Comparison of ENCODE assay signal across 20 mouse cellular contexts in genomic region chr3:154551035-154551411, GRCm38 (mm10). TPM values are rescaled to one million over a fixed set of nuclear protein-coding genes. Genes with fewer than 3 reads are reported as not detected.
DNase-seq lines count a peak whose midpoint lies in the region; ATAC-seq and TF ChIP-seq lines count a peak whose summit lies in the region.
"Had no signal": no experiment of that assay in that cellular context is flagged by ENCODE, and none has a peak within 500 bp of the region (broad histone marks: within the 10 kb centered on the region; RNA-seq: fewer than 3 reads in every experiment).

No protein-coding gene starts in this region.

- no peaks in the 10 kb centered on the region for H3K36me3 ChIP-seq in midbrain, embryonic 11.5 days (ENCODE audit: control insufficient read depth, insufficient read depth, low read length)
- no peaks in the 10 kb centered on the region for H3K36me3 ChIP-seq in midbrain, postnatal 0 days (ENCODE audit: insufficient read depth, low read length)
- no peaks in the 10 kb centered on the region for H3K36me3 ChIP-seq in embryonic facial prominence, embryonic 13.5 days
- H3K36me3 ChIP-seq in forebrain, embryonic 16.5 days (ENCODE audit: control insufficient read depth, insufficient read depth), result no peaks in the 10 kb centered on the region
- H3K36me3 ChIP-seq in midbrain, embryonic 13.5 days, result no peaks in the 10 kb centered on the region
- H3K36me3 ChIP-seq: heart, embryonic 12.5 days; liver, embryonic 13.5 days; neural tube, embryonic 12.5 days; stomach, embryonic 15.5 days had no signal

- H3K4me1 ChIP-seq in midbrain, embryonic 11.5 days (ENCODE audit: control insufficient read depth, insufficient read depth, low read length), result peaks cover 18% of the 10 kb centered on the region
- H3K4me1 ChIP-seq in midbrain, postnatal 0 days (ENCODE audit: insufficient read depth, low read length), result no peaks in the 10 kb centered on the region
- peaks cover 35% of the 10 kb centered on the region for H3K4me1 ChIP-seq in embryonic facial prominence, embryonic 13.5 days
- H3K4me1 ChIP-seq in forebrain, embryonic 16.5 days (replicated peaks; ENCODE audit: control insufficient read depth, insufficient read depth, low read length), result peaks cover 18% of the 10 kb centered on the region
- peaks cover 39% of the 10 kb centered on the region for H3K4me1 ChIP-seq in midbrain, embryonic 13.5 days (replicated peaks)
- H3K4me1 ChIP-seq: liver, embryonic 13.5 days had no signal

- no peak overlapping the region for H3K4me2 ChIP-seq in midbrain, embryonic 11.5 days
- no peak overlapping the region for H3K4me2 ChIP-seq in midbrain, postnatal 0 days (ENCODE audit: low read depth, low read length, poor library complexity, severe bottlenecking)
- H3K4me2 ChIP-seq in embryonic facial prominence, embryonic 13.5 days, result peak overlapping the region; percentile 38; the same call in 1 of the 2 replicates
- H3K4me2 ChIP-seq in forebrain, embryonic 16.5 days (ENCODE audit: low read length), result no peak overlapping the region
- peak overlapping the region; percentile 4; the same call in 1 of the 2 replicates for H3K4me2 ChIP-seq in midbrain, embryonic 13.5 days (replicated peaks)
- H3K4me2 ChIP-seq: heart, embryonic 12.5 days; liver, embryonic 13.5 days; neural tube, embryonic 12.5 days; stomach, embryonic 15.5 days had no signal

- 37% methylated on average over 5 of the region's 5 CpGs for WGBS in midbrain, embryonic 11.5 days
- 23% methylated on average over 5 of the region's 5 CpGs for WGBS in midbrain, postnatal 0 days
- 7% methylated on average over 5 of the region's 5 CpGs for WGBS in embryonic facial prominence, embryonic 13.5 days
- WGBS in forebrain, embryonic 16.5 days, result 8% methylated on average over 5 of the region's 5 CpGs
- 30% methylated on average over 5 of the region's 5 CpGs for WGBS in midbrain, embryonic 13.5 days

- peak; percentile 81 for DNase-seq in midbrain, embryonic 11.5 days (ENCODE audit: low spot score, missing footprints)
- DNase-seq in midbrain, postnatal 0 days (ENCODE audit: low spot score), result no peak
- DNase-seq in ovary, adult 18-20 months (ENCODE audit: low spot score), result no peak
- DNase-seq in adrenal gland, adult 8-10 months, result no peak
- DNase-seq: adrenal gland, postnatal 14 days; cerebellum, adult 9-11 months; gastrocnemius, postnatal 14 days; heart, postnatal 4 days; kidney, adult 11 months; kidney, postnatal 25 days; liver, embryonic 13.5 days; spleen, adult 18-20 months; thymus, postnatal 14 days had no signal

- H3K9ac ChIP-seq in midbrain, embryonic 11.5 days (ENCODE audit: low read length), result no peak overlapping the region
- H3K9ac ChIP-seq in midbrain, postnatal 0 days (replicated peaks; ENCODE audit: low read length, poor library complexity, severe bottlenecking), result no peak overlapping the region
- H3K9ac ChIP-seq in embryonic facial prominence, embryonic 13.5 days, result no peak overlapping the region
- H3K9ac ChIP-seq in forebrain, embryonic 16.5 days (replicated peaks; ENCODE audit: low read depth, low read length), result no peak overlapping the region
- no peak overlapping the region for H3K9ac ChIP-seq in midbrain, embryonic 13.5 days (replicated peaks)
- H3K9ac ChIP-seq: heart, embryonic 12.5 days; liver, embryonic 13.5 days; neural tube, embryonic 12.5 days; stomach, embryonic 15.5 days had no signal

- no peaks in the 10 kb centered on the region for H3K9me3 ChIP-seq in midbrain, embryonic 11.5 days (ENCODE audit: control insufficient read depth, low read length)
- H3K9me3 ChIP-seq in midbrain, postnatal 0 days (ENCODE audit: low read length), result no peaks in the 10 kb centered on the region
- H3K9me3 ChIP-seq in embryonic facial prominence, embryonic 13.5 days, result no peaks in the 10 kb centered on the region
- H3K9me3 ChIP-seq in forebrain, embryonic 16.5 days (ENCODE audit: control insufficient read depth, low read length), result no peaks in the 10 kb centered on the region
- H3K9me3 ChIP-seq in midbrain, embryonic 13.5 days, result no peaks in the 10 kb centered on the region
- H3K9me3 ChIP-seq: heart, embryonic 12.5 days; liver, embryonic 13.5 days; neural tube, embryonic 12.5 days; stomach, embryonic 15.5 days had no signal

- no peak for TF ChIP-seq CTCF in midbrain, postnatal 0 days (IDR thresholded peaks at IDR 0.05)

- ATAC-seq in midbrain, embryonic 11.5 days (ENCODE audit: low FRiP score), result peak; percentile 73
- ATAC-seq in midbrain, postnatal 0 days (ENCODE audit: low FRiP score), result no peak
- peak; percentile 52; the same call in 1 of the 2 replicates for ATAC-seq in embryonic facial prominence, embryonic 13.5 days (ENCODE audit: insufficient number of reproducible peaks, insufficient read depth, low FRiP score, low TSS enrichment, low read depth)
- ATAC-seq in forebrain, embryonic 16.5 days, result peak; percentile 23; the same call in 1 of the 2 replicates
- peak; percentile 86 for ATAC-seq in midbrain, embryonic 13.5 days
- ATAC-seq: CD4-positive, CD25-positive, alpha-beta regulatory T cell, adult 4 months had no signal

- no peak overlapping the region for H3K4me3 ChIP-seq in midbrain, embryonic 11.5 days (ENCODE audit: low read depth, low read length)
- H3K4me3 ChIP-seq in midbrain, postnatal 0 days (ENCODE audit: low read depth, low read length), result no peak overlapping the region
- no peak overlapping the region for H3K4me3 ChIP-seq in embryonic facial prominence, embryonic 13.5 days
- H3K4me3 ChIP-seq in forebrain, embryonic 16.5 days (replicated peaks; ENCODE audit: low read length), result no peak overlapping the region
- H3K4me3 ChIP-seq in midbrain, embryonic 13.5 days (replicated peaks), result no peak overlapping the region
- H3K4me3 ChIP-seq: heart, embryonic 12.5 days; liver, embryonic 13.5 days; neural tube, embryonic 12.5 days; stomach, embryonic 15.5 days had no signal

- no peak overlapping the region for H3K27ac ChIP-seq in midbrain, embryonic 11.5 days (ENCODE audit: low read depth, low read length)
- H3K27ac ChIP-seq in midbrain, postnatal 0 days (ENCODE audit: low read depth, low read length), result no peak overlapping the region
- peak overlapping the region; percentile 19; the same call in 1 of the 2 replicates for H3K27ac ChIP-seq in embryonic facial prominence, embryonic 13.5 days
- H3K27ac ChIP-seq in forebrain, embryonic 16.5 days (ENCODE audit: low read length), result 0 out of 2 replicates have a peak overlapping the region, but pooled peaks have one; percentile 9
- H3K27ac ChIP-seq in midbrain, embryonic 13.5 days, result no peak overlapping the region
- H3K27ac ChIP-seq: liver, embryonic 13.5 days; neural tube, embryonic 12.5 days; stomach, embryonic 15.5 days had no signal

- H3K27me3 ChIP-seq in midbrain, embryonic 11.5 days (ENCODE audit: control insufficient read depth, insufficient read depth, low read length), result peaks cover 3% of the 10 kb centered on the region; the same call in 1 of the 2 replicates
- 0 out of 2 replicates have a peak, but pooled peaks cover 4% of the 10 kb centered on the region for H3K27me3 ChIP-seq in midbrain, postnatal 0 days (ENCODE audit: insufficient read depth, low read length)
- peaks cover 27% of the 10 kb centered on the region; the same call in 1 of the 2 replicates for H3K27me3 ChIP-seq in embryonic facial prominence, embryonic 13.5 days
- no peaks in the 10 kb centered on the region for H3K27me3 ChIP-seq in forebrain, embryonic 16.5 days (replicated peaks; ENCODE audit: control insufficient read depth, insufficient read depth, low read length)
- peaks cover 52% of the 10 kb centered on the region for H3K27me3 ChIP-seq in midbrain, embryonic 13.5 days

RNA-seq across cellular contexts. Expression of gene Cryz, which starts 45.5 kb away (rescaled TPM):
- 18.6 and 21.2 TPM in 2 replicates for polyA plus RNA-seq in midbrain, embryonic 11.5 days (2014; fragmentation: Nextera tagmentation; extraction: Ambion mirVana)
- 12.0 and 12.6 TPM in 2 replicates for total RNA-seq in midbrain, postnatal 0 days (2014; rRNA removed)
- 12.3 and 13.9 TPM in 2 replicates for polyA plus RNA-seq in midbrain, postnatal 0 days (2015; fragmentation: Nextera tagmentation; extraction: Ambion mirVana)
- polyA plus RNA-seq in embryonic facial prominence, embryonic 13.5 days (2015; fragmentation: Nextera tagmentation; extraction: Ambion mirVana), result 22.4 and 23.7 TPM in 2 replicates
- 9.2 and 12.3 TPM in 2 replicates for polyA plus RNA-seq in forebrain, embryonic 16.5 days (2015; fragmentation: Nextera tagmentation; extraction: Ambion mirVana)
- polyA plus RNA-seq in midbrain, embryonic 13.5 days (2015; fragmentation: Nextera tagmentation; extraction: Ambion mirVana), result 12.5 and 13.4 TPM in 2 replicates
- total RNA-seq in adrenal gland, adult 8-10 months (2022), result 10 to 100 TPM; 17.3 to 24.8 (median 22.5) TPM

RNA-seq across cellular contexts. Expression of gene Tyw3, which starts 45.9 kb away (rescaled TPM):
- polyA plus RNA-seq in midbrain, embryonic 11.5 days (2014; fragmentation: Nextera tagmentation; extraction: Ambion mirVana), result 18.4 and 19.0 TPM in 2 replicates
- 6.3 and 10.2 TPM in 2 replicates for total RNA-seq in midbrain, postnatal 0 days (2014; rRNA removed)
- 9.9 and 10.7 TPM in 2 replicates for polyA plus RNA-seq in midbrain, postnatal 0 days (2015; fragmentation: Nextera tagmentation; extraction: Ambion mirVana)
- 16.7 and 19.8 TPM in 2 replicates for polyA plus RNA-seq in embryonic facial prominence, embryonic 13.5 days (2015; fragmentation: Nextera tagmentation; extraction: Ambion mirVana)
- polyA plus RNA-seq in forebrain, embryonic 16.5 days (2015; fragmentation: Nextera tagmentation; extraction: Ambion mirVana), result 14.5 and 14.6 TPM in 2 replicates
- 11.3 and 14.5 TPM in 2 replicates for polyA plus RNA-seq in midbrain, embryonic 13.5 days (2015; fragmentation: Nextera tagmentation; extraction: Ambion mirVana)
- total RNA-seq in adrenal gland, adult 8-10 months (2022), result 10 to 100 TPM in 1 of 4 experiments, 1 to 10 TPM in 3; 3.9 to 10.4 (median 5.6) TPM

Comparison
In these comparisons a context has a peak if more than half of its experiments do, and no peak if none do; other contexts are left out.
1. H3K4me2 ChIP-seq: peak in embryonic facial prominence, embryonic 13.5 days (single experiment) and midbrain, embryonic 13.5 days (single experiment); none in midbrain, embryonic 11.5 days (single experiment), midbrain, postnatal 0 days (single experiment) and forebrain, embryonic 16.5 days (single experiment).
2. H3K27ac ChIP-seq: peak in embryonic facial prominence, embryonic 13.5 days (single experiment) and forebrain, embryonic 16.5 days (single experiment); none in midbrain, embryonic 11.5 days (single experiment), midbrain, postnatal 0 days (single experiment) and midbrain, embryonic 13.5 days (single experiment).